Mouse (Mus musculus): ENCODE measurements around the gene Zfp704. TPM values are rescaled to one million over a fixed set of nuclear protein-coding genes. Genes with fewer than 3 reads are reported as not detected.

The Zfp704 gene
- polyA plus RNA-seq, 1 experiment from 2014 or later: 6.0 TPM

GRCm38 (mm10) chr3:9441566-9442540, 168.0 kb downstream of the Zfp704 start:
- WGBS: 88% methylated on average over 27 of the region's 27 CpGs
- peaks cover 4% of the 10 kb centered on the region for H3K36me3 ChIP-seq

GRCm38 (mm10) chr3:9440466-9440865, 169.4 kb downstream of the Zfp704 start:
- no peaks in the 10 kb centered on the region for H3K4me1 ChIP-seq (replicated peaks)
- no peak overlapping the region for H3K4me2 ChIP-seq (replicated peaks)
- H3K9ac ChIP-seq: no peak overlapping the region
- no peaks in the 10 kb centered on the region for H3K27me3 ChIP-seq (replicated peaks)
- H3K9me3 ChIP-seq: no peaks in the 10 kb centered on the region
- 79% methylated on average over 6 of the region's 6 CpGs for WGBS
- no peak overlapping the region for H3K4me3 ChIP-seq (replicated peaks)
- ATAC-seq: no peak
- no peaks in the 10 kb centered on the region; the same call in 1 of the 2 replicates for H3K36me3 ChIP-seq
- H3K27ac ChIP-seq: no peak overlapping the region

More at GRCm38 (mm10) chr3:9441566-9442540, 168.0 kb downstream of the Zfp704 start:
- H3K9ac ChIP-seq: no peak overlapping the region
- H3K9me3 ChIP-seq: no peaks in the 10 kb centered on the region
- H3K4me3 ChIP-seq (replicated peaks): no peak overlapping the region
- no peak overlapping the region for H3K27ac ChIP-seq
- H3K4me2 ChIP-seq (replicated peaks): no peak overlapping the region
- H3K27me3 ChIP-seq (replicated peaks): no peaks in the 10 kb centered on the region
- H3K4me1 ChIP-seq (replicated peaks): no peaks in the 10 kb centered on the region
- no peak for ATAC-seq

DNA sequence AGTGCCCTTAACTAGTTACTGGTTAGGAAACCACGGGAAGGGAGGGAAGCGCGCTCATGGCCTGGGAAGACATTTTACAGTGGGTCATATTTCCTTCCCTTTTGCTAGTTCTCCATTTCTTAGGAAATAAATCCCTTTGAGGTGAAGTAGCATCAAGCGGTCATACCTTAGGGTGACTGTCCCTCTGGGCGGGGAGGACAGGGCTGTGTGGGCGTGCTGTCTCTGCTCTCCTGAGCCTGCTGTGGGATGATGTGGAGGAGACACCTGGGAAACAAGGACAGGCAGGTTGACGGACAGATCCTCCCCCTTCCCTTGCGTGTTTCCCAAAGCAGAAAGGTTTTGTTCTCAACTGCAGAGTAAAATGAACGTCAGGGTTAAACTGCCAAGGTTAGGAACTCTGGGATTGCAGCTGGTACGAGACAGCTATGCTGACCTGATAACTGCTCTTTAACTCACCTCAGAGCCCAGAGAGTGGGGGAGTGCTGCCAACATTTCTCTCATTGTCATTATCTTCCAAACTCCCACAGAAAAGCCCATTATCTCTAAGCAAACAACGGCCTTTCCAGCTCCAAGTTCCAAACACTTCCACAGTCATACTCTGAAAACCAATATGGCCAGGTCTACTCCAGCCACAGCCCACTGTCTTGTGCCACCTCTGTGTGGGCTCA, 170.1 kb downstream of the Zfp704 start:
- Histone ChIP-seq H3K9me3 (no peaks in the 10 kb centered on the region), H3K4me1 (replicated peaks) (no peaks in the 10 kb centered on the region), H3K27ac (no peak overlapping the region), H3K9ac (no peak overlapping the region), H3K4me2 (replicated peaks) (no peak overlapping the region), H3K27me3 (replicated peaks) (no peaks in the 10 kb centered on the region), H3K4me3 (replicated peaks) (no peak overlapping the region), H3K36me3 (no peaks in the 10 kb centered on the region; the same call in 1 of the 2 replicates)
- 75% methylated on average over 11 of the region's 11 CpGs for WGBS
- ATAC-seq: no peak

- Histone ChIP-seq H3K27me3 (replicated peaks) (no peaks in the 10 kb centered on the region), H3K4me3 (replicated peaks) (no peak overlapping the region), H3K27ac (no peak overlapping the region), H3K4me1 (replicated peaks) (no peaks in the 10 kb centered on the region), H3K9me3 (no peaks in the 10 kb centered on the region), H3K36me3 (no peaks in the 10 kb centered on the region; the same call in 1 of the 2 replicates), H3K9ac (no peak overlapping the region), H3K4me2 (replicated peaks) (no peak overlapping the region)
- ATAC-seq: no peak
- WGBS: 93% methylated on average over 6 of the region's 6 CpGs
Observed at GRCm38 (mm10) chr3:9436256-9436655, 173.6 kb downstream of the Zfp704 start.

DNA sequence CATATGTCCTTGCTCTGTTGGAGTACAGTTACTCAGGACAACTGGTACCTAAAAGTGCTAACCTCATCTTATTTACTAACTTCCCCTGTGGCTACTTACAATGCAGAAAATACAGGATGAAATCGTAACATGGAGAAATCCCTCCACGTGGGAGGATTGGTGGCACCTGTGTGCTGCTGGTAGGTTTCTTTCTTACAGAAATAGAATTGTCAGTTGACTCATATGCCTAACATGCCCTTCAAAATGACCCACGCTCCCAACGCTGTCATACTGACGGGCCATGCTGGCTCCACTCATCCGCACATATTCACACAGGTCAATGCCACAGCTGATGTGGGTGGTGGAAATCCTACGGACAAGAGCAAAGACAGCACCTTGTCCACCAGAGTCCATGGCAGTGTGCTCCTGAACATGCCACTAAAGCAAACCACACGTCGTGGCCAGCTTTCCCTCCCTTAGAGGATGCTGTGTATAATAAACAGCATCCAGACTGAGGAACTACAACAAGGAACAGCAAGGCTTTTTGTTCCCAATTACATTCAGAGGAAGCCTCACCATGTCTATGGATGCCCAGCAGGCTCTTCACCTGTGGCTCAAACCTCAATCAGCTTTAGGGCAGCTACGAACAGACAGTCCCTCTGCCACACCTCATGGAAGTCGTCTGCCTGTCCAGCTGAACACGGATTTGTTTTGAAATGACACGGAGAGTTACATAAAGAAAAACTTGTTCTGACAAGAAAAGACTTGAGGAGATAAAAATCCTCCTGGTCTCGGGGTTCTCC, 175.3 kb downstream of the Zfp704 start:
- Histone ChIP-seq H3K9me3 (no peaks in the 10 kb centered on the region), H3K4me1 (replicated peaks) (no peaks in the 10 kb centered on the region), H3K27me3 (replicated peaks) (no peaks in the 10 kb centered on the region), H3K27ac (no peak overlapping the region), H3K36me3 (no peaks in the 10 kb centered on the region; the same call in 1 of the 2 replicates), H3K4me2 (replicated peaks) (no peak overlapping the region), H3K9ac (no peak overlapping the region), H3K4me3 (replicated peaks) (no peak overlapping the region)
- ATAC-seq: no peak
- WGBS: 88% methylated on average over 14 of the region's 14 CpGs

GRCm38 (mm10) chr3:9432796-9433526, 176.9 kb downstream of the Zfp704 start:
- Histone ChIP-seq H3K9me3 (no peaks in the 10 kb centered on the region), H3K27ac (no peak overlapping the region), H3K27me3 (replicated peaks) (no peaks in the 10 kb centered on the region), H3K9ac (no peak overlapping the region), H3K36me3 (no peaks in the 10 kb centered on the region; the same call in 1 of the 2 replicates), H3K4me3 (replicated peaks) (no peak overlapping the region), H3K4me1 (replicated peaks) (no peaks in the 10 kb centered on the region), H3K4me2 (replicated peaks) (no peak overlapping the region)
- no peak for ATAC-seq
- 84% methylated on average over 16 of the region's 16 CpGs for WGBS

DNA sequence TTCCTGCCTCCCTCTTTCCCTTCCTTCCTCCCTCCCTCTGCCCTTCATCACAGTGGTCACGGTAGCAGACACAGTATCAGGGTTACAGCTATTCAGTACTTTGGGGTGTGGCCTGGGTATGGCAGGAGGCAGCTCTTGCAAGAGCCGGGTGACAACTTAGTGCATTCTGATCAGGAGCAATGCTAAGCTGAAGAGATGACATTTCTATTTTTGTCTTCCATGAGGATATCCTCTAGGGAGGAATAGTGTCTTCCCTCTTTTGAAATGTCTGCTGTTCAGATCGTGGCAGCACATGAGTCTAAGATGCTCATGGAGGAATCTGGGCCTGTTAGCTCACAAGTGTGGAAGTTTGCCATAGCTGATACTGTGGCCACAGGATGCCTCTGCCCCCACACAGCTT, 177.7 kb downstream of the Zfp704 start:
- 67% methylated on average over 3 of the region's 3 CpGs for WGBS
- Histone ChIP-seq H3K9ac (no peak overlapping the region), H3K4me2 (replicated peaks) (no peak overlapping the region), H3K27ac (no peak overlapping the region), H3K4me1 (replicated peaks) (no peaks in the 10 kb centered on the region), H3K9me3 (no peaks in the 10 kb centered on the region), H3K27me3 (replicated peaks) (no peaks in the 10 kb centered on the region), H3K4me3 (replicated peaks) (no peak overlapping the region), H3K36me3 (no peaks in the 10 kb centered on the region)
- no peak for ATAC-seq

GRCm38 (mm10) chr3:9429946-9430345, 179.9 kb downstream of the Zfp704 start:
- no peaks in the 10 kb centered on the region for H3K4me1 ChIP-seq (replicated peaks)
- H3K4me2 ChIP-seq (replicated peaks): no peak overlapping the region
- no peaks in the 10 kb centered on the region for H3K9me3 ChIP-seq
- H3K36me3 ChIP-seq: no peaks in the 10 kb centered on the region
- 80% methylated on average over 3 of the region's 3 CpGs for WGBS
- H3K9ac ChIP-seq: no peak overlapping the region
- H3K4me3 ChIP-seq (replicated peaks): no peak overlapping the region
- no peak for ATAC-seq
- no peaks in the 10 kb centered on the region for H3K27me3 ChIP-seq (replicated peaks)
- H3K27ac ChIP-seq: no peak overlapping the region

DNA sequence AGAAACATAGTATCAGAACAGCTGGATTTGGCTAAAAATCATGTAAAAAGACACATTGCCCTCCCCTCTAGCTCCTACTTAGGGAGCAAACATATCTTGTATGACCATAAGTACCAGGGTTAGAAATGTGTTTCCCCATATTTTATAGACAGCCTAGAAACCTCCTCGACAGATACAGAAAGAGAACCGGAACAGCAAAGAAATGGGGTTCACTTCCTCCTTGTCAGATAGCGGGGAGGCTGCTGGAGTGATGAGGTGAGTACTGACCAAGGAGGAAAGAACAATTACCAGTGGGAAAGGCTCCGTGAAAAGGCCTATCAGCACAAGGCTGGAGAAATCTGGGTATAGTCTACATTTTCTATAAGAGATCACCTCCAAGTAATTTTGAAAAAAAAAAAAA, 182.1 kb downstream of the Zfp704 start:
- 85% methylated on average over 4 of the region's 4 CpGs for WGBS
- Histone ChIP-seq H3K27ac (no peak overlapping the region), H3K27me3 (replicated peaks) (no peaks in the 10 kb centered on the region), H3K36me3 (no peaks in the 10 kb centered on the region), H3K4me1 (replicated peaks) (no peaks in the 10 kb centered on the region), H3K9ac (no peak overlapping the region), H3K4me3 (replicated peaks) (no peak overlapping the region), H3K4me2 (replicated peaks) (no peak overlapping the region), H3K9me3 (no peaks in the 10 kb centered on the region)
- ATAC-seq: no peak

DNA sequence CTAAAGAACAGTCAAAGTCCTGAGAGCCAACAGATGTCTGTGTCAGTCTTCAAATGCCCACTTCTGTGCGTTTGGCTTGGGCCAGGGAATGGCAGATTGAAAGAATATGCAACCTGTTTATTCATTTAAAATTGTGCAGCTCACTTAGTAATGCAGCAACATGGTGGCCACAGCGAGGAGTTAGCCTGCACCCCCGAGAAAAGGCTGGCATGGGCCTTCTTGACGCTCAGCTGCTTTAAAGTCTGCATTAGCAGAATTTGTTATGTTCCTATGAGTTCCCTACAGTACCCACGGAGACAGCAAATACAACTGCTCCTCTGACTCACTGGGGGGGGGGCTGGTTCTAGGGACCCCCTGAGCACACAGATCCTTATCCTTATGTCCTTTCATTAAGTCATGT, 184.2 kb downstream of the Zfp704 start:
- no peak overlapping the region for H3K9ac ChIP-seq
- H3K36me3 ChIP-seq: no peaks in the 10 kb centered on the region
- no peaks in the 10 kb centered on the region for H3K27me3 ChIP-seq (replicated peaks)
- no peak overlapping the region for H3K4me2 ChIP-seq (replicated peaks)
- H3K9me3 ChIP-seq: no peaks in the 10 kb centered on the region
- WGBS: 92% methylated on average over 5 of the region's 5 CpGs
- no peaks in the 10 kb centered on the region for H3K4me1 ChIP-seq (replicated peaks)
- no peak overlapping the region for H3K4me3 ChIP-seq (replicated peaks)
- no peak overlapping the region for H3K27ac ChIP-seq
- no peak for ATAC-seq

DNA sequence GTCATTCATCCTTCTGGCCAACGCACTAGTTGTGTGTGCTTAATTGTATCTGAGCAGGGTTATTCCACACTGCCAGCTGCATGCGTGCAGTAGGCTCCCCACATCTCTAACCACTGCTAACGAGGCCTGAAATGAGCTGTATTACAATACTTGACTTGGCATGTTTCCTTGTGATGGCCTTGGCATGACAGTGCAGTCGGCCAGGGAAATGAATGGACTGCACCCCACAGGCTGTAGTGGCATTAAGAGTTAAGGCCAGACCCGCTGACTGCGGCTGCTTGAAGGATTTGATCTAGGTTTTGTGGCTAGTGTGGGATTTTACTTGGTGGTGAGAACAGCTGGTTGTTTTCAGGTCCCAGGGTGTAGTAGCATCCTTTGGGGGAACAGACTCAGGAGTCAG, 185.2 kb downstream of the Zfp704 start:
- no peaks in the 10 kb centered on the region for H3K36me3 ChIP-seq
- no peak overlapping the region for H3K9ac ChIP-seq
- H3K4me1 ChIP-seq (replicated peaks): no peaks in the 10 kb centered on the region
- no peak overlapping the region for H3K4me2 ChIP-seq (replicated peaks)
- whole genome bisulfite sequencing: 90% methylated on average over 6 of the region's 6 CpGs
- no peaks in the 10 kb centered on the region for H3K27me3 ChIP-seq (replicated peaks)
- no peak overlapping the region for H3K27ac ChIP-seq
- no peak overlapping the region for H3K4me3 ChIP-seq (replicated peaks)
- no peaks in the 10 kb centered on the region for H3K9me3 ChIP-seq
- ATAC-seq: no peak
